In genomic region chr19:12004216-12005008, GRCm38 (mm10) we compare ENCODE assay signal across 8 mouse cellular contexts. TPM values are rescaled to one million over a fixed set of nuclear protein-coding genes. Genes with fewer than 3 reads are reported as not detected.
DNase-seq lines count a peak whose midpoint lies in the region; ATAC-seq and TF ChIP-seq lines count a peak whose summit lies in the region.

No protein-coding gene starts in this region.

- no peak for TF ChIP-seq EP300 in stomach, postnatal 0 days (optimal IDR thresholded peaks at IDR 0.05)

- no peaks in the 10 kb centered on the region for H3K27me3 ChIP-seq in hindbrain, embryonic 14.5 days (ENCODE audit: control insufficient read depth, insufficient read depth, low read length)
- no peaks in the 10 kb centered on the region for H3K27me3 ChIP-seq in liver, embryonic 13.5 days
- no peaks in the 10 kb centered on the region for H3K27me3 ChIP-seq in stomach, postnatal 0 days (ENCODE audit: control insufficient read depth, insufficient read depth, low read length)

- 54% methylated on average over 9 of the region's 9 CpGs for WGBS in hindbrain, embryonic 14.5 days
- 42% methylated on average over 9 of the region's 9 CpGs for WGBS in liver, embryonic 13.5 days (ENCODE audit: insufficient replicate concordance)
- 45% methylated on average over 9 of the region's 9 CpGs for WGBS in stomach, postnatal 0 days

- H3K4me3 ChIP-seq in hindbrain, embryonic 14.5 days (replicated peaks; ENCODE audit: low read length): peak overlapping the region; percentile 69
- H3K4me3 ChIP-seq in liver, embryonic 13.5 days (replicated peaks): peak overlapping the region; percentile 63
- peak overlapping the region; percentile 70; the same call in 1 of the 2 replicates for H3K4me3 ChIP-seq in stomach, postnatal 0 days (ENCODE audit: low read depth, low read length)

- no peaks in the 10 kb centered on the region for H3K36me3 ChIP-seq in hindbrain, embryonic 14.5 days (replicated peaks; ENCODE audit: control insufficient read depth, insufficient read depth)
- no peaks in the 10 kb centered on the region for H3K36me3 ChIP-seq in liver, embryonic 13.5 days
- no peaks in the 10 kb centered on the region for H3K36me3 ChIP-seq in stomach, postnatal 0 days (ENCODE audit: control insufficient read depth, insufficient read depth, low read length)

- H3K9me3 ChIP-seq in hindbrain, embryonic 14.5 days (ENCODE audit: control insufficient read depth, low read length): no peaks in the 10 kb centered on the region
- no peaks in the 10 kb centered on the region for H3K9me3 ChIP-seq in liver, embryonic 13.5 days (replicated peaks)
- no peaks in the 10 kb centered on the region for H3K9me3 ChIP-seq in stomach, postnatal 0 days (ENCODE audit: control insufficient read depth, low read length)

- no peak for ATAC-seq in hindbrain, embryonic 14.5 days (ENCODE audit: low FRiP score)
- ATAC-seq in liver, embryonic 13.5 days (ENCODE audit: low read depth): no peak
- ATAC-seq in stomach, postnatal 0 days (ENCODE audit: low FRiP score, low TSS enrichment): peak; percentile 63

- peaks cover 7% of the 10 kb centered on the region for H3K4me1 ChIP-seq in hindbrain, embryonic 14.5 days (replicated peaks; ENCODE audit: control insufficient read depth, insufficient read depth, low read length)
- H3K4me1 ChIP-seq in liver, embryonic 13.5 days (replicated peaks): peaks cover 63% of the 10 kb centered on the region
- H3K4me1 ChIP-seq in stomach, postnatal 0 days (replicated peaks; ENCODE audit: control insufficient read depth, insufficient read depth): no peaks in the 10 kb centered on the region

- peak overlapping the region; percentile 83 for H3K27ac ChIP-seq in hindbrain, embryonic 14.5 days
- peak overlapping the region; percentile 82 for H3K27ac ChIP-seq in liver, embryonic 13.5 days
- no peak overlapping the region for H3K27ac ChIP-seq in stomach, postnatal 0 days (replicated peaks)

- peak; percentile 19 for DNase-seq in right cerebral cortex, postnatal 25 days
- DNase-seq in right cerebral cortex, postnatal 4 days: no peak
- DNase-seq in cerebellum, adult 8-10 months: peak; percentile 36
- DNase-seq in hindbrain, embryonic 14.5 days (ENCODE audit: low spot score): no peak
- peak; percentile 14 for DNase-seq in liver, embryonic 13.5 days
- DNase-seq in stomach, postnatal 0 days (ENCODE audit: low spot score): no peak
- DNase-seq in frontal cortex, postnatal 25 days (ENCODE audit: low spot score in 2 of 2): no peak
- no peak for DNase-seq in thymus, postnatal 36 days

- peak overlapping the region; percentile 59 for H3K9ac ChIP-seq in hindbrain, embryonic 14.5 days
- H3K9ac ChIP-seq in liver, embryonic 13.5 days: peak overlapping the region; percentile 59
- no peak overlapping the region for H3K9ac ChIP-seq in stomach, postnatal 0 days (ENCODE audit: low read length)

- H3K4me2 ChIP-seq in hindbrain, embryonic 14.5 days (replicated peaks): peak overlapping the region; percentile 69
- H3K4me2 ChIP-seq in liver, embryonic 13.5 days: peak overlapping the region; percentile 89
- H3K4me2 ChIP-seq in stomach, postnatal 0 days (replicated peaks; ENCODE audit: low read depth): peak overlapping the region; percentile 66

- no peak for TF ChIP-seq CTCF in stomach, postnatal 0 days (IDR thresholded peaks at IDR 0.05; ENCODE audit: low read depth)

RNA-seq across cellular contexts. Expression of gene Olfr1423, which starts 36.7 kb away (rescaled TPM):
- not detected in 2 replicates for polyA plus RNA-seq in hindbrain, embryonic 14.5 days (2014; fragmentation: Nextera tagmentation; extraction: Ambion mirVana)
- 0.03 TPM in 1 of 2 replicates, not detected in the other for polyA plus RNA-seq in liver, embryonic 13.5 days (2015; fragmentation: Nextera tagmentation; extraction: Ambion mirVana)
- polyA plus RNA-seq in stomach, postnatal 0 days (2015; fragmentation: Nextera tagmentation; extraction: Ambion mirVana): not detected in 2 replicates

RNA-seq across cellular contexts. Expression of gene Osbp, which starts 38.7 kb away (rescaled TPM):
- 6.6 and 6.9 TPM in 2 replicates for polyA plus RNA-seq in hindbrain, embryonic 14.5 days (2014; fragmentation: Nextera tagmentation; extraction: Ambion mirVana)
- 2.2 and 2.4 TPM in 2 replicates for polyA plus RNA-seq in liver, embryonic 13.5 days (2015; fragmentation: Nextera tagmentation; extraction: Ambion mirVana)
- 4.3 and 4.5 TPM in 2 replicates for polyA plus RNA-seq in stomach, postnatal 0 days (2015; fragmentation: Nextera tagmentation; extraction: Ambion mirVana)

RNA-seq across cellular contexts. Expression of gene Olfr1424, which starts 58.1 kb away (rescaled TPM):
- not detected in 2 replicates for polyA plus RNA-seq in hindbrain, embryonic 14.5 days (2014; fragmentation: Nextera tagmentation; extraction: Ambion mirVana)
- polyA plus RNA-seq in liver, embryonic 13.5 days (2015; fragmentation: Nextera tagmentation; extraction: Ambion mirVana): not detected in 2 replicates
- not detected in 2 replicates for polyA plus RNA-seq in stomach, postnatal 0 days (2015; fragmentation: Nextera tagmentation; extraction: Ambion mirVana)

Comparison
In these comparisons a context has a peak if more than half of its experiments do, and no peak if none do; other contexts are left out.
1. DNase-seq: peak in right cerebral cortex, postnatal 25 days (single experiment), cerebellum, adult 8-10 months (single experiment) and liver, embryonic 13.5 days (single experiment); none in right cerebral cortex, postnatal 4 days (single experiment), hindbrain, embryonic 14.5 days (single experiment), stomach, postnatal 0 days (single experiment), frontal cortex, postnatal 25 days (0 of 2) and thymus, postnatal 36 days (0 of 2).
2. Peak in every context shown above with its lines, with median percentiles within 50 percentile points of each other: H3K4me2 ChIP-seq and H3K4me3 ChIP-seq.